Mouse (Mus musculus) cerebellum, adult 8-10 months (tissue): ENCODE data around the gene Chl1.
A peak's percentile ranks its signal among the peaks of the same experiment; 100 is the strongest.

Experiments used
- DNase-seq: peaks from one replicate; pipeline ENCODE4 v3.0.0; 2022

The Chl1 gene

DNA sequence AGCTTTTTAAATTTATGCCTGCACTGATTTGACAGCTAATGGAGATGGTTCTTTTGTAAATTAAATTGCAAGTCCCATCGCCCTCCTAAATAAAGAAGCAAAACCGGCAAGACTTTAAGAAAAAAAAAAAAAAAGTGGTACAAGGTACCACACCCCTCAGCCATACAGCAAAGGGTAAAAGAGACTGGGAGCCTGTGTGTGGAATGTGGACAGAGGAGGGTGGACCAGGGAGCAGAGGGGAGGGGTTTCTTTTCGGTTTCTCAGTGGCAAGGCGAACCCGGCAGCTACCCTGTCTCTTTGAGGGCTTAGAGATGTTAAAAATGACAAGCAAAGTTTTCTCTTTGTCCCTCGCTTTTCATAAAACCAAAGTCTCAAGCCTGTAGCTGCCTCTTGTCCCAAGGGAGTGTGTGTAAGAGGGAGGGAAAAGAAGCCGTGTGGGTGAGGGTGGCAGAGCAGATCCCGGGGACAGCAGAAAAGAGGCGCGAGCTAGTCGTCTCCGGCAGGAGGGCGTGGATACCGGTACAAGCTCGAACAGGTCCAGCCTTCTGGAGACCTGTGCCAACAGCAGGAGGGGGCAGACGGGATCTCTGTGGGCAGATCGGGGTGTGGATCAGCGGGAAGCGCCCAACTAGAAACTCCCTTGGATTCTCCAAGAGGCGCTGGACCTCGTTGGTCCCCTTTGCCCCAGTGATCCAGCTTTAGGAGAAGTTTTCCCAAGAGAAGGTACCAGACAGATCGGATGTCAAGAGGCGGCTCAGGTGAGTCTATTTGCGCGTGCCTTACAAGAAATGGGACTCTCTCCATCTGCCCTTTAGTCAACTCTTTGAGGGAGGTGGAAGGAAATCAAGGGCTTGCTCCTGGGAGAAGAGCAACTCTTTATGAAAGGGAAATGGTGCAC, at the start of gene Chl1:
Chl1 (plus strand) TSS at position 195 of the 898 bp plus-strand sequence.
- peak; percentile 72 for DNase-seq

DNA sequence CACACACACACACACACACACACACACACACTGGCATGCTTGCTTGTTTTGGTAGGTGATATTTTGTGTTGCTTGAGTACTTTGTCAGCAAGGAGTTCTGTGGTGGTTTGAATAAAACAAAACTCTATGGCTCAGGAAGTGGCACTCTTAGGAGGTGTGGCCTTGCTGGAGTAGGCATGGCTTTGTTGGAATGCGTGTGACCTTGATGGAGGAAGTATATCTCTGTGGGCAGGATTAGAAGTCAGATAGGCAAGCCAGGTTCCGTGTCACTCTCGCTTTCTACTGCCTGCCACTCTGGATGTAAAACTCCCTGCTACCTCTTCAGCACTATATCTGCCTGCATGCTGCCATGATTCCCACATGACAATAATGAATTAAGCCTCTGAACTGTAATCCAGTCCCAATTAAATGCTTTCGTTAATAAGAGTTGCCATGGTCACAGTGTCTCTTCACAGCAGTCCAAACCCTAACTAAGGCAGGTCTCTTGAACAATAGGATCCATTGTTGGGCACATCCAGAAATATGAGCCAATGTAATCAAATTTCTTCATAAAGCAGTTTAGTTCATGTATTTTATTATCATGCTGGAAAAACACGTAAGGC, 44.8 kb upstream of the Chl1 start:
- DNase-seq = no peak

DNA sequence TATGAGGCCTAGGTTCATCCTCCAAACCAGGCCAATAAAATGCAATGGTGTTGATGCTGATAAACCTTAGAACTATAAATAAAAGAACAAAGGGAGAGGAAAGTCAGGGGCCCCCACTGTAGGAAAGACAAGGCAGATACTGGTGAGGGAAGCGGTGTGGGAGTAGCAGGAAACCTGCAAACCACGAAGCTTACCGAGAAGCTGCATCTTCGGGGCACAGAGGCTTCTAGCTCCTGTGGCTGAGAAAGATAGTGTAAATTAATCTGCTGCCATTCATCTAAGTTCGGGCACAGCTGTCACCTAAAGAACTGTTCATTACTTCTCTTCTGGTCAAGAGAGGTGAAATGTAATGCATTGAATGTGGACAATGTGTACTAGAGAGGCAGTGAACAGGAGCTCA, 37.1 kb upstream of the Chl1 start:
- DNase-seq = no peak

DNA sequence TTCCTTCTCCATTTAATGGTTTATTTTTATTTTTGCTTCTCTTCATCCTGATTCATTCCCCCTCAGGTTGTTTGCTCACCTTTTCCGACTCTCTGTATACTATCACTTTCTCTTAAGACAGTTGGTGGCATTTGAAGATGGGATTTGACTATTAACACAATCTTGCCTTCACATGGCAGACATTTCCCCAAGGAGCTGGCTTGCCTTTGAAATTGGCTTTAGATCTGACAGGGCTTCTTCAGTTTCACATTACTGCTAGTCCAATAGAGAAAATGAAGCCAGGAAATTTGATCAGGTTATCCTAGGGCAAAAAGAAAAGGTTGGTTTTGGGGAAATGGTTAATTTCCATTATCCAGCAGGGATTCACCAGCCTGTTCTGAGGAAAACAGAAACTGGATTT, 23.2 kb upstream of the Chl1 start:
- DNase-seq = no peak

DNA sequence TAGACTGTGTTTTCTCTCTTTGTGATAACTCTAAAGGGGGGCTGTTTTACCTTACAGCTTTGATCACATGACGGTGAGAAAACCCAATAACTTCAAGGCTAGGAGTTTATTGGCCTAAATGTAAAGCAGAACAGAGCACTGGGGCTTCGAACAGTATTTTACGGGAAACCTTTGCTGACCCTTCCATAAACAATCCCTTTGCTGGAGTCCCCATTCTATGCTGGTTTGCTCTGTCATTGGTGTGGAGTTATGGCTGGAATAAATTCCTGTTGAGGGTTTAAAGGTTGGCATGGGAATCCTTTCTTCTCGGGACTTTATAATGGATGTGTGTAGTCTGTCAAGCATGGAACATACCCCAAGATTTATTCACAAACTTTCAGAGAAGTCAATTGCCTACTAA, 12.0 kb upstream of the Chl1 start:
- no peak for DNase-seq

DNA sequence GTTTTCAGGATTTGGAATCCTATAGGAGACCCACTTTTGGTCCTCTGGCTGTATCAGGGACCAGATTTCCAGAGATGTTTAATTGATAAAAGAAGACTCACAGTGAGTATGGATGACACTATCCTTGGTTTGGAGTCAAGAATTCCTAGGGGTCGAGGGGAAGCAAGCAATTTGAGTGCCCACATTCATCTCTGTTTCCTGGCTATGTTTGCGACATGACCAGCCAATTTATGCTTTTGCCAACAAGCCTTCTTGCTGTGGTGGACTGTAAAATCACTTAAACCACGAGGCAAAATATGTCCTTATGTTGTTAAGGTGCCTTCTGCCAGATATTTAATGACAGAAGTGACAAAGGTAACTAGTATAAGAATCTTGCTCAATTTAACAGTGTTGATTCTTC, 6.3 kb upstream of the Chl1 start:
- no peak for DNase-seq

DNA sequence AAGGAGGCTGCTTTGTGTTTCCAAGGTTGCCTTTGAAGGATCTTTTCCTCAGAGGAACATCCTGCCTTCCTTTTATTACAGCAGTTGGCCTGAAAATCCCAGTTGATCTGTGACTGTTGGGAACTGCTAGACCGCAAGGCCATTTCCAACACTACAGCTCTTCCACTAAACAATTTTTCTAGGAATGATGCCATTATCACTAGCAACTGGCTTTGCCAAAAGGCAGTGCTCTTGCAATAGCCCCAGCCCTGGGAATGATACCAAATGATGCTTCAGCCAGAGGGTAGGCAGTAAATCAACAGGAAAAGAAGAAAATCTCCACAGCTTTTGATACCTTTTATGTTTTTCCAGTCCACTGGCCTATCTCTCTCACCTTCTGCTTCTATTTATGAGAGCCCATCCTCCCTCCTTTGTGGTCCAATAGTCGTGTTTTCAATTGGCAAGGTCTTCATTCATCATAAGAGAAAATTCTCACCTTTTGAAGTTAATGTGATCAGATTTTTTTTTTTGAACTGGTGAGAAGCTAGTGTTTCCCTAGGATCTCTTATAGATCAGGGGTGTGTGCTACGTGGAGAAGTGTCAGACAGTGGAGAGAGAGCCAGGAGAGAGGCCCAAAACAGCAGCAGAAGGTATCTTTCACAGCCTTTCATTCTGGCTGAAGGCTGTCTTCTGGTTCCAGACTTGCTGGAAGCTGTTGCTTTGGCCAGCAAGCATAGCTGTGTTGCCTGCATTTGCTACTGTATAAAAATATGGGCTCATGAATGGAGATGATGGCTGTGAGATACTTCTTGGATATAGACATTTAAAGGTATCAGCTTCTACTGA, 2.4 kb upstream of the Chl1 start:
- peak; percentile 46 for DNase-seq

DNA sequence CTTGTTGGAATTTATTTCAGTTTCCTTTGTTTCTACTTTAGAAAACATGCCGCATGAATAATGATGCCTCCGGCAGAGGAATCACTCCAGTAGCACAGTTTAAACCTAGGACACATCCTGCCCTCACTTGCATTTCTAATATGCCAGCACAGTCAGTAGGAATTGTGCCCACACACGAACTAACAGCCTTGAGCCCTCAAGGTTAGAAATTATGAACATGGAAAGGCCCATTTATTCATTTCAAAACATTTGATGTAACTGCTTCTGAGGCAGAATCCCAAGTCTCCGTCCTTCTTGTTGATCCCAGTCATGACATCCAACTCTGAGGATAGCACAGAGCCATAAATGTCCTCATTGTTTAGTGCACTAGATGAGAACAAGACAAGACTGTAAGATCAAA, 790 bp upstream of the Chl1 start:
- DNase-seq = no peak

DNA sequence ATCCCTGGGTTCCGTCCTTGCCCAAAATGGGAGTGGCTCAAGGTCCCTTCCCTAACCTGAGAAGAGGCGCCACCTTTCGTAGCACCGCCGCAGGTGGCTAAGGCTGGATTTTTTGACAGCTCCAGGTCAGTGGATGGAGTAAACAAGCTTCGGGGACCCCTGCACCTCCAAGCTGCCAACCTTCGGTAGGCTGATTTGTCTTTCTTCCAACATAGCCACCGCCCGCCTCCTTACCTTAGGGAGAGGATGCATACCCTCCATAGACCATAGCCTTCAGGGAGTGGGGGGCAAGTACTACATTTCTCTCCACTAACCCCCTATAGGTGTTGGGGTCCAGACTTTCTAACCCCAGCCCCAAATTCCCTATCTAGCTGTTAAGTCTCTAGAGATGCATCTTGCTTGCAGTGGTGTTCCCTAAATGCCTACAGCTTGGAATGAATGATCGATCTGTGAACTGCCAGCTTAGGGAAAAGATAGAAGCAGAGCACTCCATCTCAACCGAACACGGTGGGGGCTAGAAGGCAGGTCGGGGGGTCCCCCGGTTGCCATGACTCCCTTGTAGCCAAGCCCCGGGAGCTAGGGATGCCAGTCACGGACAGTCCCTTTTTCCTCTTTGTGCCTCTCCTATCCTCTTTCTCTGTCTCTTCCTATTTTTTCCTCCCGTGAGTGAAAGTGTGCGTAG, 1.0 kb downstream of the Chl1 start:
- DNase-seq = peak; percentile 62

DNA sequence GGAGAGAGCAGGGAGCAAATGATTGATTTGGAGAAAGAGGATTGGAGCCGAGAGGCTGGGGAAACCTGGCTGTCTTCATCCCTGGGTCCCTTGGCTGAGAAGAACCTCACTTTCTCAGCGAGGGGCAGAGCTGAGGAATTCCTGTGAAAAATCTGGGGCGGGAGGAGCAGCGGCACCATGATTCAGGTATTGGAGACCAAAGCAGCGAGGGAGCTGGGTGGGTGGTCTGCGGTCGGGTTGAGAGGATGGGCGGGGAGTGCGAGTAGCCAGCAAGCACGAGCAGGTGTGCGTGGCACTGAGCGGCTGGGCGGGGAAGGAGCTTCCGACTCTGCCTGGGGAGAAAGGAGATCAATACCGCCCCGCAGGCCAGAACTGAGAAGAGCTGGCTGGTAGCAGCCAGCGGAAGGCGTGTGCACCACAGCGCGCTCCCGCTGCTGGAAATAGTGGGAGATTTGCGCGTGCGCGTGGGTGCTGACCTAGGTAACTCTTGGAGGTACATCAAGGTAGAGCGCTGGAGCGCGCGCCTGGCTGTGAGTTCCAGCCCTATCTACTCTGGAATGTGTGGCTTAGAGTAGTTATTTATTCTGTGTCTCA, 1.7 kb downstream of the Chl1 start:
- DNase-seq = peak; percentile 87

DNA sequence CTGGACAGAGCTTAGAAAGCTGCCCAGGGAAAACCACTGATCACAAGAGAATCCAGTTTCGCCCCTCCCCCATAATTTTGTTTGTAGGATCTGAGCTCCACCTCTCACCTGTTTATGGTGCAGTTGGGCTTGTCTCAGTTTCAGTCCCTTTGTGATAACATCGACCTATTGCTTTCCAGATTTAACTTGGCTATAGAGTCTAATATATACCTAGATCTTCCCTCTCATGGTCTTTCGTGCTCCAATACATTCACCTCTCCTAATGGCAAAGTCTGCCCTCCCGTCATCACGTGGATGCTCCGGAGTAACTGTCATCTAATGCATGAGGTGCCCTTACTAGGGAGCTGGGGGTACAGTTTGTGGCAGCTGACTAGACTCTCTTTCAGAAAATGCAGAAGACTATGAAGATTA, 2.5 kb downstream of the Chl1 start:
- DNase-seq = peak; percentile 58

DNA sequence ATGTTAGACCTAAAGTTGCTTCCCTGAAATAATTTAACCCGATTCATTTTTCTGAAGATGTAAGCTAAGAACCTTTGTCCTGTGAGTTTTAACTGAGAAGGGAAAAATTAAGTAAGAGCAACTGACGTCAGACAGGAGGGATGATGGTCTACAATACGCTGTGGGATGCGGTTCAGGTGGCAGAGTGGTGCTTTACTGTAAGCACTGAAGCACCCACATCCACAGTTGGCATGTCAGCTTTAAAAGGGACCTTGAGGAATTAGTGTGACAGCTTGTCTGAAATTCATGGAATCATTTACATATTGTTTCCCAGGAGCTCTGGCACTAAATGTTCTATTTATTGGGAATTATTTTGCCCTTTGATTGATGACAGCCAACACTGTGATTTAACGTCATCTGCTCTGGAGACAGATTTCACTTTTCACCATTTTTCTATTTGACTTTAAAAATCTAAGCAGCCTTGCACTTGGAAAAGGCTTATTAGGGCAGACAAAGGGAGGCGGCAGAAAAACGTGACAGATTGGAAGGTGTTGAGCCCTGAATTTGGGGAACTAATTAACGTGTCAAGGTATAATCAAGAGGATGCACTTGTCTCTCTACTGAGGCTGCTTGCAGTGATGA, 3.3 kb downstream of the Chl1 start:
- DNase-seq = no peak

DNA sequence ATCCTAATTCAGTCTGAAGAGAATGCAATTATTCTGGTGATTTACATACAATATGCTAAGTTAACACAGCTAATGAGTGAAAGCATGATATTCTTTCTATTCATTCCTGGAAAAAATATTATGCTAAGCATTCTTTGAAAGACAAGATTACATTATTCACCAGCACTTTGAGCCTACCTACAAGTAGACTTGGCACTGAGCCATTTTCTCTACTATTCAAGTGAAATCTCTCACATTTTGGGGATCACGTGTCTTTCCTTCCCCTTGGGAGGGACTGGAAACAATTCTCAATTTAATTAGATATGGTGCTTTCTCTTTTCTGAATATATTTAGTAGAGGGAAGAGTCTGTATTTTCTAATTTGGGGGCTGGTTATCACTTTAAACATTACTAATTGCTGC, 4.0 kb downstream of the Chl1 start:
- no peak for DNase-seq

DNA sequence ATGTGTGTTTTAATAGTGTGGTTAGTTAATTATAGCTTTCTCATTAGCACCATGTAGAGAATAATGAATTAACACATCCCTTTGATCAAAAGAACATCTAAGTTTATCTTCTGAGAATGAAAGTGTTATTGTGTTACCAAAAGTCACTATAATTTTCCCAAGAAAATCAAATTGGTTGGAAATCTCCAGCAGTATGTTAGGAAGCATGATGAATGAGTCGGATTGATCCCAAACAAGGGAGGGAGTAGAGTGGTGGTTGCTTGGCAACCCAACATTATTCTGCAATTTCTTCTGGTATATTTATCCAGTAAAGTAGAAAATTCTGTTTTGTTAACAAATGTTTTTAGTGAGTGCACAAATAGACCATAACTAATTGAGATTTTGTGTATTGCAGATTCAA, 4.4 kb downstream of the Chl1 start:
- DNase-seq = no peak

DNA sequence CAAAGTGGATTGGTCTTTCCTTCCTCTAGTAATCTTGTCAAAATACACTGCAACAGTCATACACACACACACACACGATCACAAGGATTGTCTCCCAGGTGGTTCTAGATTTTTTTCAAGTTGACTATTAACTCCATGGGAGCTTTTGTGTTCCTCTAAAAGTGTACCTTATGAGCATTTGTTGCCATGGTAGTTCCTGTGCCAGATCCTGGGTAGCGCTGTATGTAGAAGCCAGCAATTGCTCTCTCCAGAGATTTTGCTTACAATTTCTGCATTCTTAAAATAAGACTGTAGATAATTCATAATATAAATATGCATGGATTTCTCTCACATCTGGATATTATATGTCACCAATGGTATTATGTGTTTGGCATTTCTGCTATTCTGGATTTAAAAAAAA, 9.2 kb downstream of the Chl1 start:
- DNase-seq = no peak

DNA sequence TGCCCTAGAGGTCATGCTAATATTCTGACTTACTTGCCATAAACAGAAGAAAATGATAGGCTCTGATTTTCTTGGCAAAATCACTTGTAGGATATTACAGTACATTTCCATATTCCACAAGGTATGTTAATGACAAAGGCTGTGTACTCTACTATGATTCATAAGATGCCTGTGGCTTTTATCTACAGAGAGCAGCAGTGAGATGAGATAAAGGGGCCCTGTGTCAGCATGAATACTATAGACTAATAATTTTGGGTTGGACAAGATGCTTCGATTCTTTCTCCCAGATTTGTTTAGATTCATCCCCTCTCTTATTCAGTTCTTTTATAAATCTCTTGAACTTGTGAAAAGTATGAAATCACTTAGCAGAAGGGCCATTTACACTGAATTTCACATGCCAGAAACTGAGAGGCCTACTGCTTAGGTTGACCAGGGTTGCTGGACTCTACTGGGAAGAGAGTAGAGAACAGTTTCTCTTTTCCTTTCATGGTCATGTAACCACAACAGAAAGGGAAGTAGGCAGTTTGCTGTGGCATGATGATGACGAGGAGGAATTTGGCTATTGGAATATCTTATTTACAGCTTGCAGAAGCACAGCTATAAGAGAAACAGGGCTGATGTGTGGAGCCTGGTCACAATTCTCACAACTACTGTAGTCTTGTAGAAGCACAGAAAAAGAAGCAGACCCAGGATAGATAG, 15.1 kb downstream of the Chl1 start:
- no peak for DNase-seq

DNA sequence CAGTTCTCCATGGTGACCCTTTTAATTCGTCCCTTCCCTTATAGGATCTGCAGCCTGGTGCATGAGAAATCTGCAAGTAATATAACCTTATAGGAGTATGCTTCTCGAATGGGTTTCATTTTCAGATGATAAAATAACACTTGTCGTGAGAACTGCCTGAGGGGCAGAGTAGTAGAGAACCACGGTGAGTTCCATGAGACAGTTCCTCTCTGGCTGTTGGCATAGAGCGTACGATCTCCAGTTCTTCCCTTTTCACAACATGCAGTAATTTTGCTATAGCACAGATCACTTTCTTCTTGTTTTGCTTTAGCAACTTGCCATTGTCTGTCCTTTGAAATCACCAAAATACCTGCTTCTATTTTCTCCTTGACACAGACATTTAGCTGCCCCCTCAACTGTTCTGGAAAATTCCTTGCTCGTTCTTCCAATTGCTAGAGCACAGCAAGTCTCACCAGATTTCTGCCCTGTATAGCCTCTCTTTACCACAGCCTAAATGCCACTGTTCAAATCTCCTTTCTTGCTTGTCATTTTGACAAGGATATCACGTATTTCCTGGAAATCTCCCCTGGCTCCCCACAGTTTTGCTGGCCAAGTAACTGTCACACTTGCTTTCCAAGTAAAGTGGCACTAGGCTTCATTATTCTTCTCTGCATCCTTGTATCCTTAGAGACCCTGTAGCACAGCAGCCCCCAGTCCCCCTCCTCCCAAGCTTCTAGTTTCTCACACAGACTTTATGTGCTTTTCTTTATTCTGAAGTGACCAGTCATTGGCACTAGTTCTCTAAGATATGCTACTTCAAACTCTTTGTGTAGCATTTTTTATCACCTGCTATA, 16.8 kb downstream of the Chl1 start:
- DNase-seq = no peak

DNA sequence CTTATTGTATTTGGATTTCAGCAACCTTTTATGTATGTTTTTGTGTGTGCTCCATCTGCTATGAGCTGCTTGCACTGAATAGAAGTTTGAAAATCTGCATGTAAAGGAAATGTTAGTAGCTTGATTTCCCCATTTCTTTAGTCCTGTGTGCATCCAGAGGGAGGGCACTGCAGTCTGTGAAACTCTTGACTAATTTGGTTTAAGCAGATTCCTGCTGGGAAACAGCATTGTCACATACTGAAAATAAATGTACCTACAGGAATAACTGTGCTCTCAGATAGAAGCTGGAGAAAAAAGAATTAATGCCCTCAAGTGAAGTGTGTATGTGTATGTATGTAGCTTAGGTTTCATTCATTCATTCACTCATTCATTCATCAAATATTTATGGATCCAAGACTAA, 22.7 kb downstream of the Chl1 start:
- DNase-seq = no peak

DNA sequence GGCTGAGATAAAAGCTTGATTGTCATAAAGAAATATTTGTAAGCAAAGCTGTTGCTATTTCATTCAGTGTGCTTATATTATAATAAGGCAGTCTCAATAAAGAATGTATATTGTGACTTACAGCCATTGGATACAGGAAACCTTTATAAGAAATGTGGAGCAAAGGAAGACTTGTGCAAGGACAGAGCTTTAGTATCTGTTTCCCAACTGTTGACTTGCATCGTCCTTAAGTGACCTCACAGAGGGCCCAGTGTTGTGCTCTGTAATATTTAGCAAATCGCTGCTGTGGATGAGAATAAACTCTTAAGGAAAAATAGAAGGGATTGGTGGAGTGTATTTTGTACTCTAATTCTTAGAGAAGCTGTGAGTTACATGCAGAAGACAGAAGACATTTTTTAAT, 23.6 kb downstream of the Chl1 start:
- no peak for DNase-seq

DNA sequence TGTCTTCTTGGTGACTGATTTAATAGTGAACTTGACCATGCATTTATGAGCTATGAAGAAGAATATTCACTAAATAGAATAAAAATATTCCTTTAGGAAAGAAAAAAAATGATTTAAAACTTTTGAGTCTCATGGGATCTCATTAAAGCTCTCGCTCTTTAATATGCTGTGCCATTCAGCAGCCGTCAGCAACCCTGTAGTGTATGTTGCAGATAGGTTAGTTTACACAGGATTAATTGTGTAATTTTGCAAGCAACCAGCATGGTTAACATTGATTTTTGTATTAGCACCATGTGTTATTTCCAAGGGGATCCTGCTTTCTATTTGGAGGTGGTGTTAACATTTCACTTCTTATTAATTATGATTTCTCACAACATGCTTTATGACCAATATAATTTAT, 32.2 kb downstream of the Chl1 start:
- no peak for DNase-seq

DNA sequence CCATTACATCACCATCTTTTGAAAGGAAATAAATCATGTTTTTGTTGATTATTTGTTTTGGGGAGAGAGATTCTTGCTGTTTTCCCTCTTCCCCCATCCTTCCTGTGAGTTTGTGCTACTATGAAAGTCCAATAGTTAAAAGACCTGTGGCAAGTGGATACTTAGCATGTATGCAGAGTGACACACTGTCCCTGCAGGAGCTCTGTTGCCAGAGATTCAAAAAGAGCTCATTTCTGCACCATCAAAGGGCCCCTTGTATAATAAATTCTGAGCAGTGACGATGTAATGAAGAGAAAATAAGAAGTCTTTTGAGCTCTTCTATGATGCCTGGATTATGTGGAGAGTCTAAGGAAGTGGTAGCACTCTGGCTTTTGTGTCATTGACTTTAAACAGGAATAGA, 33.4 kb downstream of the Chl1 start:
- DNase-seq = no peak
